Mouse (Mus musculus) C2C12 (cell line): ENCODE measurements around the gene Tpgs1.

ENCODE experiments used
- CEBPB ChIP-seq: IDR thresholded peaks from one replicate; pipeline ENCODE4 v1.6.1; 2011; ENCODE audit warnings: low read depth, mild to moderate bottlenecking, control low read depth, moderate library complexity
- CTCF ChIP-seq: IDR thresholded peaks from one replicate; pipeline ENCODE4 v1.5.1; 2011; ENCODE audit not compliant: control insufficient read depth, insufficient read depth, insufficient read length
- MAX ChIP-seq: IDR thresholded peaks from one replicate; pipeline ENCODE4 v1.6.1; 2011; ENCODE audit warnings: mild to moderate bottlenecking, control low read depth
- MYOD1 ChIP-seq: IDR thresholded peaks from one replicate; pipeline ENCODE4 v1.6.1; 2011; ENCODE audit warnings: low read depth; ENCODE audit not compliant: control insufficient read depth, insufficient read length
- MYOG ChIP-seq: IDR thresholded peaks from one replicate; pipeline ENCODE4 v1.6.1; 2011; ENCODE audit not compliant: control insufficient read depth, insufficient read length; ENCODE audit errors: extremely low read depth
- USF1 ChIP-seq: IDR thresholded peaks from one replicate; pipeline ENCODE4 v1.6.1; 2011; ENCODE audit warnings: low read depth, mild to moderate bottlenecking, control low read depth, moderate library complexity

- TF ChIP-seq CTCF: no peak
- TF ChIP-seq MAX: no peak
- no peak for TF ChIP-seq USF1
- no peak for TF ChIP-seq MYOG
- no peak for TF ChIP-seq CEBPB
- TF ChIP-seq MYOD1: peak; percentile 6
Observed at GRCm38 (mm10) chr10:79705951-79706350, 36.8 kb downstream of the Tpgs1 start.
